Mouse (Mus musculus) stomach, embryonic 16.5 days (tissue): ENCODE data around the gene Dhx9. TPM values are rescaled to one million over a fixed set of nuclear protein-coding genes. Genes with fewer than 3 reads are reported as not detected.

Experiments used
- ATAC-seq: fragments of 200-750 bp; cut with Nextera tagmentation; 2 replicates; pipeline ENCODE4 v1.8.0; 2017; ENCODE audit warnings: moderate number of reproducible peaks, moderate TSS enrichment; ENCODE audit not compliant: insufficient read depth, low FRiP score
- H3K27ac ChIP-seq: fragments of 300-500 bp; sonication (generic); 2 replicates; pipeline ENCODE4 v1.5.1; 2014; ENCODE audit warnings: low read length
- H3K27me3 ChIP-seq: fragments of 300-500 bp; sonication (generic); 2 replicates; pipeline ENCODE4 v1.6.1; 2014; ENCODE audit warnings: low read length, control low read depth, mixed read lengths; ENCODE audit not compliant: control insufficient read depth, insufficient read depth
- H3K36me3 ChIP-seq: fragments of 300-500 bp; sonication (generic); 2 replicates; pipeline ENCODE4 v1.6.1; 2014; ENCODE audit warnings: low read length; ENCODE audit not compliant: control insufficient read depth, insufficient read depth
- H3K4me1 ChIP-seq: fragments of 300-500 bp; sonication (generic); 2 replicates; pipeline ENCODE4 v1.6.1; 2014; ENCODE audit warnings: low read length, control low read depth, mixed read lengths; ENCODE audit not compliant: control insufficient read depth, insufficient read depth
- H3K4me2 ChIP-seq: fragments of 300-500 bp; sonication (generic); 2 replicates; pipeline ENCODE4 v1.6.1; 2014; ENCODE audit warnings: low read depth, low read length, mixed read lengths
- H3K4me3 ChIP-seq: fragments of 300-500 bp; sonication (generic); replicated peaks from 2 replicates; pipeline ENCODE4 v1.5.1; 2014; ENCODE audit warnings: mild to moderate bottlenecking, low read length
- H3K9ac ChIP-seq: fragments of 300-500 bp; sonication (generic); 2 replicates; pipeline ENCODE4 v1.6.1; 2014; ENCODE audit warnings: low read length
- H3K9me3 ChIP-seq: fragments of 300-500 bp; sonication (generic); replicated peaks from 2 replicates; pipeline ENCODE4 v1.6.1; 2016; ENCODE audit warnings: low read length, control low read depth; ENCODE audit not compliant: control insufficient read depth
- WGBS: fragments of 180-500 bp; shearing (Covaris S2); extraction: QIAGEN DNeasy Blood & Tissue Kit; methylation state at CpG from one replicate; pipeline ENCODE4 v1.1.7; 2014; 5-methylcytosine and 5-hydroxymethylcytosine counted together
- polyA plus RNA-seq: library from polyadenylated mRNA; unstranded; fragments of >200 nt; fragmentation: Nextera tagmentation; extraction: Ambion mirVana; gene quantifications from 2 replicates; pipeline ENCODE4 v1.2.1, GENCODE M21; 2015

Gene Dhx9
- polyA plus RNA-seq, 1 experiment from 2014 or later: 22.0 TPM

GRCm38 (mm10) chr1:153461796-153462195 lies 25.7 kb downstream of the Dhx9 start:
- Histone ChIP-seq H3K4me2 (no peak overlapping the region), H3K27me3 (no peaks in the 10 kb centered on the region), H3K36me3 (peaks cover 39% of the 10 kb centered on the region), H3K9me3 (no peaks in the 10 kb centered on the region), H3K27ac (no peak overlapping the region), H3K4me3 (no peak overlapping the region), H3K9ac (no peak overlapping the region), H3K4me1 (no peaks in the 10 kb centered on the region)
- WGBS: 75% methylated on average over 1 of the region's 1 CpGs
- no peak for ATAC-seq

GRCm38 (mm10) chr1:153456137-153456536 lies 31.3 kb downstream of the Dhx9 start:
- no peaks in the 10 kb centered on the region for H3K27me3 ChIP-seq
- WGBS: 85% methylated on average over 5 of the region's 5 CpGs
- H3K9me3 ChIP-seq: no peaks in the 10 kb centered on the region
- H3K27ac ChIP-seq: no peak overlapping the region
- H3K4me1 ChIP-seq: no peaks in the 10 kb centered on the region
- ATAC-seq: no peak
- no peak overlapping the region for H3K4me3 ChIP-seq
- no peak overlapping the region for H3K4me2 ChIP-seq
- no peak overlapping the region for H3K9ac ChIP-seq
- H3K36me3 ChIP-seq: peaks cover 19% of the 10 kb centered on the region

- H3K4me1 ChIP-seq: no peaks in the 10 kb centered on the region
- WGBS: 87% methylated on average over 3 of the region's 3 CpGs
- peaks cover 11% of the 10 kb centered on the region; the same call in 1 of the 2 replicates for H3K36me3 ChIP-seq
- H3K4me2 ChIP-seq: no peak overlapping the region
- no peak overlapping the region for H3K4me3 ChIP-seq
- no peak; the same call in 1 of the 2 replicates for ATAC-seq
- no peak overlapping the region for H3K9ac ChIP-seq
- no peaks in the 10 kb centered on the region for H3K27me3 ChIP-seq
- H3K27ac ChIP-seq: no peak overlapping the region
- no peaks in the 10 kb centered on the region for H3K9me3 ChIP-seq
Measured at GRCm38 (mm10) chr1:153453146-153453642, 34.3 kb downstream of the Dhx9 start.

- Histone ChIP-seq H3K4me2 (no peak overlapping the region), H3K27me3 (no peaks in the 10 kb centered on the region), H3K9me3 (no peaks in the 10 kb centered on the region), H3K4me1 (no peaks in the 10 kb centered on the region), H3K4me3 (no peak overlapping the region), H3K36me3 (0 out of 2 replicates have a peak, but pooled peaks cover 1% of the 10 kb centered on the region), H3K27ac (no peak overlapping the region), H3K9ac (no peak overlapping the region)
- 70% methylated on average over 10 of the region's 10 CpGs for WGBS
- ATAC-seq: no peak
Measured at GRCm38 (mm10) chr1:153451237-153452154, 36.0 kb downstream of the Dhx9 start.

- Histone ChIP-seq H3K9ac (no peak overlapping the region), H3K4me3 (no peak overlapping the region), H3K27ac (no peak overlapping the region), H3K9me3 (no peaks in the 10 kb centered on the region), H3K4me1 (no peaks in the 10 kb centered on the region), H3K27me3 (no peaks in the 10 kb centered on the region), H3K36me3 (no peaks in the 10 kb centered on the region), H3K4me2 (no peak overlapping the region)
- no peak; the same call in 1 of the 2 replicates for ATAC-seq
- WGBS: 96% methylated on average over 20 of the region's 20 CpGs
Measured at GRCm38 (mm10) chr1:153446120-153446831, 41.2 kb downstream of the Dhx9 start.

- Histone ChIP-seq H3K27ac (no peak overlapping the region), H3K9ac (no peak overlapping the region), H3K4me1 (no peaks in the 10 kb centered on the region), H3K9me3 (no peaks in the 10 kb centered on the region), H3K36me3 (no peaks in the 10 kb centered on the region), H3K4me2 (no peak overlapping the region), H3K27me3 (no peaks in the 10 kb centered on the region), H3K4me3 (no peak overlapping the region)
- WGBS: 78% methylated on average over 4 of the region's 4 CpGs
- no peak for ATAC-seq
Measured at GRCm38 (mm10) chr1:153443632-153444031, 43.8 kb downstream of the Dhx9 start.

- Histone ChIP-seq H3K4me1 (no peaks in the 10 kb centered on the region), H3K9ac (no peak overlapping the region), H3K27me3 (no peaks in the 10 kb centered on the region), H3K4me2 (no peak overlapping the region), H3K27ac (no peak overlapping the region), H3K9me3 (no peaks in the 10 kb centered on the region), H3K4me3 (no peak overlapping the region), H3K36me3 (no peaks in the 10 kb centered on the region)
- 78% methylated on average over 1 of the region's 1 CpGs for WGBS
- no peak for ATAC-seq
Measured at GRCm38 (mm10) chr1:153443019-153443418, 44.4 kb downstream of the Dhx9 start.

GRCm38 (mm10) chr1:153441656-153442055 lies 45.8 kb downstream of the Dhx9 start:
- Histone ChIP-seq H3K27me3 (no peaks in the 10 kb centered on the region), H3K27ac (no peak overlapping the region), H3K9ac (no peak overlapping the region), H3K4me1 (no peaks in the 10 kb centered on the region), H3K36me3 (no peaks in the 10 kb centered on the region), H3K4me3 (no peak overlapping the region), H3K9me3 (no peaks in the 10 kb centered on the region), H3K4me2 (no peak overlapping the region)
- no peak for ATAC-seq
- 84% methylated on average over 3 of the region's 3 CpGs for WGBS

GRCm38 (mm10) chr1:153440752-153441151 lies 46.7 kb downstream of the Dhx9 start:
- H3K4me1 ChIP-seq: no peaks in the 10 kb centered on the region
- H3K27ac ChIP-seq: no peak overlapping the region
- H3K36me3 ChIP-seq: no peaks in the 10 kb centered on the region
- no peaks in the 10 kb centered on the region for H3K27me3 ChIP-seq
- H3K4me2 ChIP-seq: no peak overlapping the region
- H3K9ac ChIP-seq: no peak overlapping the region
- no peak overlapping the region for H3K4me3 ChIP-seq
- no peaks in the 10 kb centered on the region for H3K9me3 ChIP-seq
- no peak for ATAC-seq
- WGBS: 85% methylated on average over 4 of the region's 4 CpGs
